Mouse (Mus musculus) bone marrow macrophage, adult 2 months (primary cell): ENCODE measurements around the gene Catsperg2.

ENCODE experiments used
- CTCF ChIP-seq: IDR thresholded peaks from 2 replicates; pipeline ENCODE4 v1.5.1; 2012; ENCODE audit warnings: low read depth, mild to moderate bottlenecking, low read length, moderate library complexity
- POLR2A ChIP-seq: IDR thresholded peaks from 2 replicates; pipeline ENCODE4 v1.6.1; 2012; ENCODE audit warnings: mild to moderate bottlenecking, low read depth, low read length, borderline replicate concordance

- no peak for TF ChIP-seq POLR2A
- no peak for TF ChIP-seq CTCF
Observed at GRCm38 (mm10) chr7:29773503-29773902, 46.7 kb upstream of the Catsperg2 start.
